Mouse (Mus musculus) spleen, adult 12 weeks (tissue): ENCODE measurements around the gene Polr1b.
A peak's percentile ranks its signal among the peaks of the same experiment; 100 is the strongest.

Experiments used
- DNase-seq: peaks from one replicate; pipeline ENCODE4 v3.0.0; 2022; ENCODE audit warnings: low spot score

Polr1b gene

GRCm38 (mm10) chr2:129116368-129116739 lies 15.6 kb downstream of the Polr1b start:
- DNase-seq = no peak

DNA sequence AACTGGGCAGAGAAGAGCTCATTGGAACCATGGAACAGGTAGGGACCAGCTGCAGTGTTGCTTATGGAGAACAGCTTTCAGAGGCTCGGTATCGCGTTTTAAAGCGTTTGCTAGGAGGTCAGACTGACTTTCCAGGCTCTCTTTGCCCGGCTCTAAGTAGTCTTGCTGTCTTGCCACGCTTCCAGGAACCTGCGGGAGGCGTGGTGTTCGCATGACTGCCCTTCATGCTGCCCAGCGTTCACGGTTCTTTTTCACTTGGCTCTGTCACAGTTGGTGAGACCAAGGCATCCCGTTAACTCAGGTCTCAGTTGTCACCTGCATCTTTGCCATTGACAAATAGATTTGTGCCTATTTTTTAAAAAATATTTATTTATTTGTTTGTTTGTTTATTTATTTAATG lies 17.3 kb downstream of the Polr1b start:
- no peak for DNase-seq

- DNase-seq = no peak
Observed at GRCm38 (mm10) chr2:129121986-129122385, 21.2 kb downstream of the Polr1b start.

- peak; percentile 69 for DNase-seq
Observed at GRCm38 (mm10) chr2:129129412-129129929, 28.7 kb downstream of the Polr1b start, which contains the start of gene Chchd5. TSS of gene Chchd5 (plus strand) at chr2:129129700.

DNA sequence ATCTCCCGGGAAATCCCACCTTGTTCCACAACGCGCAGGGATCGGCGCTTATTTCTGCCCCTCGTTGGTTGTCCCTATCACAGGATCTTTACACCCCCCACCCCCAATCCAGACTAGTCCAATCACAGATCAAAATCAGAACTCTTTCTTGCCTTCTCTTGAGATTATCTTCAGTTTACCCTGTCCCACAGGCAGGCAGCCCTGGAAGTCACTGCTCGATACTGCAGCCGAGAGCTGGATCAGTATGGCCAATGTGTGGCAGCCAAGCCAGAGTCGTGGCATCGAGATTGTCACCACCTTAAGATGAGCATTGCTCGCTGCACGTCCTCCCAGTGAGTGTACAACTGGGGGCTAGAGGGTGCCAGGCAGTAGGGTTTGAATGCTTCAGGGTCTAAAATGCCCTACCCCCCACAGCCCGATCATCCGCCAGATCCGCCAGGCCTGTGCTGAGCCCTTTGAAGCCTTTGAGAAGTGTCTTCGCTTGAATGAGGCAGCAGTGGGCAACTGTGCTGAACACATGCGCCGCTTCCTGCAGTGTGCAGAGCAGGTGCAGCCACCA lies 29.3 kb downstream of the Polr1b start:
- DNase-seq = peak; percentile 13

GRCm38 (mm10) chr2:129130776-129131175 lies 30.0 kb downstream of the Polr1b start:
- DNase-seq = no peak

GRCm38 (mm10) chr2:129132231-129132630 lies 31.4 kb downstream of the Polr1b start:
- no peak for DNase-seq

DNA sequence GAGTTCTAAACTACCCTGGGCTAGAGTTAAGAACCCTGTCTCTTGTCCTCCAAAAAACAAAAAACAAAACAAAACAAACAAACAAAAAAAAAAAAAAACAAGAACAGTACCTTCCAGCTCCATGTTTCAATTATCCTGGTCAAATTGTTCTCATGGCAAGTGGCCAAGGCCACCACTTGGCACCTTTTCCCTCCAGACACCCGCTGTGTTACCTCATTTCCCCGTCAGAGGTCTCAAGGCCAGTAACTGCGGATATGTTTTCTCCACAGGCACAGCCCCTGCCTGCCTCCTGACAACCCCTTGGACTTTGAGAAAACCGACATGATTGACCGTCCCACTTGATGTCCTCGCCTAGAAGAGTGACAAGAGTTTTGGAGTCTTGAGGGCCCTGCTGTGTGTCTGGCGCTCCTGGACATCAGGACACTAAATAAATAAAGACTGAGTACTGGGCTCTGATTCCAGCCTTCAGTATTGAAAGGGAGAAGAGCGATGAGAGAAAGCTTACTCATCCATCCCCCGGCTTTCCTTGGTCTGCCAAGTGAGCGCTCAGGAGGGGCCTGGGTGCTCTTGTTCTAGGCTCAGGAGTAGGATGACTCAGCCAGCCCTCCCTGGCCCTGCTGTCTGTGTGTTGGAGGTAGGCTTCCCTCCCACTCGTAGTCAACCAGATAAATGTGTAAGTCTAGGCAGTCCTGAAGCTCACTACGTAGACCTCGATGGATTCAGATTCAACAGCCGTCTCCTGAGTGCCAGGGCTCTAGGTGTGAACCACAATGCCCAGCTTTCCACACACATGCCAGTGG lies 32.4 kb downstream of the Polr1b start:
- no peak for DNase-seq

GRCm38 (mm10) chr2:129139906-129140305 lies 39.1 kb downstream of the Polr1b start:
- no peak for DNase-seq

GRCm38 (mm10) chr2:129148836-129149235 lies 48.0 kb downstream of the Polr1b start:
- no peak for DNase-seq

DNA sequence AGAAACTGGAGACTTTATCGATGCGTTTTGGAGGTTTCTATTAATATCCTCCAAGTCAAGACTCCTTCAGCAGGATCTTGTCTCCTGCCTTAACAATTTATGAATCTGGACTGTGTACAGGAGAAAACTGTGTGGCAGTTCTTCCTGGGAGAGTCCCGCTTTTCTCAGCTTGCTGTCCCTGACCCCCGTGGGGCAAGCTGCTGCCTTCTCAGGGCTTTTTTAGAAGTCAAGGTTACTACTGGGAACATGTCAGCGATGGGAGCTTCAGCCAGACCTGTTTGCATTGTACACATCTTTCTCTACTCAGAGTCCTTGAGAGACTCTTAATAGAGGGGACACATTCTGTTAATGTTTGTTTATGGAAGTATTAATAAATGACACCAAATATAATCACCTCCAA lies 49.6 kb downstream of the Polr1b start:
- no peak for DNase-seq

DNA sequence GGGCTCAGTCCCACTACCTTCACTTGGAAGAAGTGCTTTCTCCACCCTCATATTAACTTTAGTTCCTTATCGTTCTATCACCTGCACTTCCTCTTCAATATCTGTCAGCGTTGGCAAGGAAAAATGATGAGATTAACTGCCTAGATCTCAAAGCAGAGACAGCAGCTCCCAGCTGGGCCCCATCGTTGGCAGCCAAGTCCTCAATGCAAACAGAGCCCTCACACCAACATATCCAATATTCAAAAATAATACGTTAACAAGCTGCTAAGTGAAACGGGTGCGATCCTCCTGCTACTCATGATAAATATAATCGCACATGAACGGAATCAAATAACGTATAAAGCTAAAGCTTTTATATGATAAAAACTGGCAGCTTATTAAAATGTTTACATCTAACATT lies 50.3 kb downstream of the Polr1b start:
- no peak for DNase-seq

- DNase-seq = no peak
Observed at GRCm38 (mm10) chr2:129152751-129153150, 52.0 kb downstream of the Polr1b start.

- DNase-seq = no peak
Observed at GRCm38 (mm10) chr2:129164815-129165214, 64.0 kb downstream of the Polr1b start.

DNA sequence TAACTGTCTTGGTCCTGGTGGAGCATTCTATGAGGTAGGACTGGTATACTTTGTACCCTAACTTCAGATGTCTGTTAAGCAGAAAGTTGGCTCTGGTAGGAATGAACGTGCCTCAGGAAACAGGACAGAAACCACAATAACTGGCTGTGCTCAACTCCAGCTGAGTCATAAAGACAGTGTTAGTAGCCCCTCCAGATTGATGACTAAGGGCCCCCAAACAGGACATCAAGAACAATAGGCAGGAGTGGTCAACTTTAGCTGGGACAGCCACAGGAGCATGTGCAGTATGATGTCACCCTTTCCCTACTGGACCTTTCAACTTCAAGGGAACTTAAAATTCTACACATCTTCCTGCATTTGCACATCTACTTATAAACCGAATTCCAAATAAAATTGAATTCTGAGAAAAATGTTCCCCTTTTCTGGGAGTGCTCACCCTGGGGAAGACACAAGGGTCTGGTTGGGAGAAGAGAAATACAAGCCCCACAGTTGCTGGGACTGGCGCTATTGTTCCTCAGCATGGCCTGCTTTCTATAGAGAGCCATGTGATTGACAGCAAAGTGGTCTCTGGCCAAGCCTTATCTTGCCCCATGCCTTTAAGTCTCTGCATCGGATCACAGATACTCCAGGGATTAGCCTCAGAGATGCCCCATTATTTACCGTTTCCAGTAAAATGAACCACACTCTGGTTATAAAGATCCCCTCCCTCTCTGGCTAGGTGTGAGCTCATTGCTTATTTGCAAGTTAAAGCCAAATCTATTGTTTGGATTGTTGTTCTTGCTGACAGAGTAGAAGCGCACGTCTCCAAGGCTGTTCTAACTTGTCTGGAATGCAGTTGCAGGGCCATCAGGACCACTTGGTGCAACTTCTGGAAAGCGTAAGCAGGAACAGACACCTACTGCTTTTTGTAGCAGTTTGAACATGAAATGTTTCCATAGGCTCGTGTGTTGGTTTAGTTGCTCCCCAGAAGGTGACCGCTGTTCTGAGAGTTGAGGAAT lies 66.0 kb downstream of the Polr1b start:
- DNase-seq = no peak

DNA sequence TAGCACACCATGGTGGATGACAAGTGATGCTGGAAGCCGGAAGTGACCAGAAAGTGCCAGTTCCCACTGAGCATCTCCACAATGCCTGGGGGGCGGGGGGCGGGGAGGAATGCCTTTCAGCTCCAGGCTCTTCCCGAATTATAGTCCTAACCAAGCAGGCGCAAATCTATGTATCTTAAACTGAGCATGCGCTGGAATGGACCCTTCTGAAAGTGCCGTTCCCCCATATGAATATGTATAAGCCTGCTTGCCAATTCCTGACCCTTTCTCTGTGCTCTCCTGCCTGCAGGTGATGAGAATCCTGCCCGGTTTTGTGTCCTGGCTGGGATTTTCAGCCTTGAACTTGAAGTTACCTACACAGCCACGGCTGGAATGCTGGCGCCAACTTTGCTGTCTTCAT lies 72.6 kb downstream of the Polr1b start:
- DNase-seq = no peak

GRCm38 (mm10) chr2:129174474-129174873 lies 73.7 kb downstream of the Polr1b start:
- DNase-seq = peak; percentile 22

- DNase-seq = no peak
Observed at GRCm38 (mm10) chr2:129175636-129176035, 74.8 kb downstream of the Polr1b start.
